Comparison of ENCODE assay signal across 22 mouse cellular contexts in the genomic region with DNA sequence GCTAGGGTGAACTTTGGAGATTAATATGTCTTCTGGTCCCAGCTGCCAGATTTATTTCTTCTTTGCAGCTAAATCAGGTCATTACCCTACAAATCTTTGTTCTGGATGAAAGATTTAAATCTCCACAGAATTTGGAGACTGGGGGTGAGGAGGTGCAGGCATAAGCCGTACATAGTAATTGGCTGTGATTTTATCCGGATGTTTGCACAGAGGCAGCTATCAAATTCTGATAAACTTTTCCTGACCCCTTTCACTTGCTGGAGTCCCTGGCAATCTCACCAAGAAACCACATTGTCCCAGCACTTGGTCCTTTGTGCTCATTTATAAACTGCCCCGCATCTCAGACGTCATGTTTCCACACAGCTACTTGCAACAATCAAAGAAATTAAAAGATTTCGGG.
DNase-seq lines count a peak whose midpoint lies in the region; ATAC-seq and TF ChIP-seq lines count a peak whose summit lies in the region.
"Had no signal": no experiment of that assay in that cellular context is flagged by ENCODE, and none has a peak within 500 bp of the region (broad histone marks: within the 10 kb centered on the region; RNA-seq: fewer than 3 reads in every experiment).

No protein-coding gene starts in this region.

- DNase-seq in heart, adult 11 months: peak; percentile 46
- DNase-seq in heart, postnatal 14 days: no peak
- peak; percentile 18 for DNase-seq in kidney, adult 9 months
- no peak for DNase-seq in kidney, adult 18-20 months
- DNase-seq in embryonic facial prominence, embryonic 10.5 days (ENCODE audit: low spot score): peak; percentile 17
- peak; percentile 87 for DNase-seq in kidney, postnatal 0 days (ENCODE audit: low spot score)
- DNase-seq in left cerebral cortex, postnatal 4 days: no peak
- DNase-seq: adrenal gland, postnatal 25 days; cerebellum, adult 11 months; cerebellum, postnatal 10 days; heart, postnatal 10 days; liver, embryonic 13.5 days; right cerebral cortex, postnatal 14 days; thymus, postnatal 36 days had no signal

- H3K4me3 ChIP-seq in embryonic facial prominence, embryonic 10.5 days: no peak overlapping the region
- no peak overlapping the region for H3K4me3 ChIP-seq in kidney, postnatal 0 days (replicated peaks; ENCODE audit: low read depth, low read length)
- H3K4me3 ChIP-seq: limb, embryonic 13.5 days; liver, embryonic 13.5 days; lung, embryonic 15.5 days; midbrain, embryonic 10.5 days; neural tube, embryonic 13.5 days had no signal

- peak overlapping the region; percentile 65 for H3K27ac ChIP-seq in embryonic facial prominence, embryonic 10.5 days (replicated peaks)
- no peak overlapping the region for H3K27ac ChIP-seq in kidney, postnatal 0 days
- H3K27ac ChIP-seq: hindbrain, embryonic 14.5 days; limb, embryonic 13.5 days; liver, embryonic 13.5 days; lung, embryonic 15.5 days; macrophage; neural tube, embryonic 13.5 days had no signal

- TF ChIP-seq CTCF in kidney, postnatal 0 days (IDR thresholded peaks at IDR 0.05; ENCODE audit: low read depth): no peak

- WGBS in embryonic facial prominence, embryonic 10.5 days: 56% methylated on average over 5 of the region's 5 CpGs
- WGBS in kidney, postnatal 0 days: 22% methylated on average over 5 of the region's 5 CpGs

- H3K4me1 ChIP-seq in embryonic facial prominence, embryonic 10.5 days: peaks cover 51% of the 10 kb centered on the region
- H3K4me1 ChIP-seq in kidney, postnatal 0 days (replicated peaks; ENCODE audit: insufficient read depth, low read length): peaks cover 14% of the 10 kb centered on the region; the same call in 1 of the 2 replicates
- H3K4me1 ChIP-seq: liver, embryonic 13.5 days had no signal

- H3K4me2 ChIP-seq in kidney, postnatal 0 days (ENCODE audit: low read length): no peak overlapping the region; the same call in 1 of the 2 replicates
- H3K4me2 ChIP-seq: hindbrain, embryonic 14.5 days; limb, embryonic 13.5 days; liver, embryonic 13.5 days; lung, embryonic 15.5 days; neural tube, embryonic 13.5 days had no signal

- no peaks in the 10 kb centered on the region for H3K9me3 ChIP-seq in embryonic facial prominence, embryonic 10.5 days
- H3K9me3 ChIP-seq in kidney, postnatal 0 days (replicated peaks; ENCODE audit: low read length): no peaks in the 10 kb centered on the region
- H3K9me3 ChIP-seq: limb, embryonic 13.5 days; liver, embryonic 13.5 days; lung, embryonic 15.5 days; midbrain, embryonic 10.5 days; neural tube, embryonic 13.5 days had no signal

- H3K36me3 ChIP-seq in embryonic facial prominence, embryonic 10.5 days (replicated peaks): no peaks in the 10 kb centered on the region
- H3K36me3 ChIP-seq in kidney, postnatal 0 days (ENCODE audit: insufficient read depth, low read length): no peaks in the 10 kb centered on the region
- H3K36me3 ChIP-seq: limb, embryonic 13.5 days; liver, embryonic 13.5 days; lung, embryonic 15.5 days; midbrain, embryonic 10.5 days; neural tube, embryonic 13.5 days had no signal

- ATAC-seq in kidney, postnatal 0 days (replicated peaks; ENCODE audit: low FRiP score, low read depth): 0 out of 2 replicates have a peak, but pooled peaks have one; percentile 41
- ATAC-seq: forebrain, embryonic 16.5 days had no signal

- intact Hi-C loops in heart, postnatal 14 days (cut with DNase I): no loop called here
- intact Hi-C loops in left cerebral cortex, postnatal 4 days (cut with DNase I): no loop called here

- H3K9ac ChIP-seq in kidney, postnatal 0 days (ENCODE audit: low read depth, low read length): no peak overlapping the region
- H3K9ac ChIP-seq: hindbrain, embryonic 14.5 days; limb, embryonic 13.5 days; liver, embryonic 13.5 days; lung, embryonic 15.5 days; neural tube, embryonic 13.5 days had no signal

- no peaks in the 10 kb centered on the region for H3K27me3 ChIP-seq in embryonic facial prominence, embryonic 10.5 days (replicated peaks; ENCODE audit: low read depth, poor library complexity, severe bottlenecking)
- no peaks in the 10 kb centered on the region for H3K27me3 ChIP-seq in kidney, postnatal 0 days (ENCODE audit: insufficient read depth, low read length)
- H3K27me3 ChIP-seq: CH12.LX; limb, embryonic 13.5 days; liver, embryonic 13.5 days; lung, embryonic 15.5 days; neural tube, embryonic 13.5 days had no signal

Comparison
In these comparisons a context has a peak if more than half of its experiments do, and no peak if none do; other contexts are left out.
1. DNase-seq: peak in heart, adult 11 months (single experiment), kidney, adult 9 months (single experiment), embryonic facial prominence, embryonic 10.5 days (single experiment) and kidney, postnatal 0 days (single experiment); none in heart, postnatal 14 days (0 of 2), kidney, adult 18-20 months (single experiment) and left cerebral cortex, postnatal 4 days (single experiment).